Mouse (Mus musculus) neural tube, embryonic 10.5 days (tissue): Measurements from ENCODE around the gene Sgms1.
"Not testable (repeated sequence)": the region's sequence is repeated elsewhere in the genome, so short reads cannot be mapped to it uniquely, and the experiment has no call there.

Source experiments
- DNase-seq: peaks from one replicate; pipeline ENCODE4 v3.0.0-alpha.2; 2017; ENCODE audit warnings: low spot score; ENCODE audit errors: extremely low spot score

The Sgms1 gene

GRCm38 (mm10) chr19:32157045-32157444 is 232.5 kb downstream of the Sgms1 start:
- DNase-seq, result no peak

- no peak for DNase-seq
Measured at GRCm38 (mm10) chr19:32152529-32152928, 237.0 kb downstream of the Sgms1 start.

- no peak for DNase-seq
Measured at GRCm38 (mm10) chr19:32148710-32149109, 240.8 kb downstream of the Sgms1 start.

GRCm38 (mm10) chr19:32142383-32142782 is 247.1 kb downstream of the Sgms1 start:
- no peak for DNase-seq

GRCm38 (mm10) chr19:32138361-32139088 is 251.0 kb downstream of the Sgms1 start:
- DNase-seq, result no peak

- no peak for DNase-seq
Measured at GRCm38 (mm10) chr19:32137904-32138303, 251.6 kb downstream of the Sgms1 start.

GRCm38 (mm10) chr19:32136888-32137625 is 252.5 kb downstream of the Sgms1 start:
- DNase-seq, result no peak

GRCm38 (mm10) chr19:32131707-32132488 is 257.6 kb downstream of the Sgms1 start:
- DNase-seq, result not testable (repeated sequence)

GRCm38 (mm10) chr19:32129281-32129680 is 260.2 kb downstream of the Sgms1 start:
- DNase-seq, result no peak

GRCm38 (mm10) chr19:32127180-32127850 is 262.2 kb downstream of the Sgms1 start:
- DNase-seq, result no peak

GRCm38 (mm10) chr19:32124155-32124554 is 265.4 kb downstream of the Sgms1 start:
- no peak for DNase-seq

- no peak for DNase-seq
Measured at GRCm38 (mm10) chr19:32123196-32123595, 266.3 kb downstream of the Sgms1 start.

- no peak for DNase-seq
Measured at GRCm38 (mm10) chr19:32120798-32121197, 268.7 kb downstream of the Sgms1 start.

GRCm38 (mm10) chr19:32119666-32120065 is 269.8 kb downstream of the Sgms1 start:
- no peak for DNase-seq

GRCm38 (mm10) chr19:32118496-32118895 is 271.0 kb downstream of the Sgms1 start:
- no peak for DNase-seq

- DNase-seq, result no peak
Measured at GRCm38 (mm10) chr19:32117484-32118018, 272.0 kb downstream of the Sgms1 start.

GRCm38 (mm10) chr19:32111866-32112790 is 277.4 kb downstream of the Sgms1 start:
- DNase-seq, result no peak

GRCm38 (mm10) chr19:32107771-32108306 is 281.7 kb downstream of the Sgms1 start, which contains the start of gene Asah2:
TSS of gene Asah2 (minus strand) at chr19:32108211.
- peak; percentile 76 for DNase-seq

GRCm38 (mm10) chr19:32106750-32107149 is 282.8 kb downstream of the Sgms1 start:
- no peak for DNase-seq

- no peak for DNase-seq
Measured at GRCm38 (mm10) chr19:32104217-32104616, 285.3 kb downstream of the Sgms1 start.
